Mouse (Mus musculus) large intestine, adult 2 months (tissue): ENCODE data around the gene Acsl1. TPM values are rescaled to one million over a fixed set of nuclear protein-coding genes. Genes with fewer than 3 reads are reported as not detected.
A peak's percentile ranks its signal among the peaks of the same experiment; 100 is the strongest.

Source experiments
- DNase-seq: peaks from one replicate; pipeline ENCODE4 v3.0.0-alpha.2; 2012; ENCODE audit warnings: low read depth, low spot score
- WGBS: fragments of 180-500 bp; shearing (Covaris S2); methylation state at CpG from one replicate; pipeline ENCODE4 v1.1.7; 2018; 5-methylcytosine and 5-hydroxymethylcytosine counted together
- polyA plus RNA-seq: library from polyadenylated mRNA; depleted of rRNA; stranded (reverse); fragments of >200 nt; gene quantifications from 2 replicates; pipeline ENCODE4 v1.2.3, GENCODE M21; 2012; rRNA removed

Acsl1 gene
- polyA plus RNA-seq = 9.7 and 16.7 TPM in 2 replicates

DNA sequence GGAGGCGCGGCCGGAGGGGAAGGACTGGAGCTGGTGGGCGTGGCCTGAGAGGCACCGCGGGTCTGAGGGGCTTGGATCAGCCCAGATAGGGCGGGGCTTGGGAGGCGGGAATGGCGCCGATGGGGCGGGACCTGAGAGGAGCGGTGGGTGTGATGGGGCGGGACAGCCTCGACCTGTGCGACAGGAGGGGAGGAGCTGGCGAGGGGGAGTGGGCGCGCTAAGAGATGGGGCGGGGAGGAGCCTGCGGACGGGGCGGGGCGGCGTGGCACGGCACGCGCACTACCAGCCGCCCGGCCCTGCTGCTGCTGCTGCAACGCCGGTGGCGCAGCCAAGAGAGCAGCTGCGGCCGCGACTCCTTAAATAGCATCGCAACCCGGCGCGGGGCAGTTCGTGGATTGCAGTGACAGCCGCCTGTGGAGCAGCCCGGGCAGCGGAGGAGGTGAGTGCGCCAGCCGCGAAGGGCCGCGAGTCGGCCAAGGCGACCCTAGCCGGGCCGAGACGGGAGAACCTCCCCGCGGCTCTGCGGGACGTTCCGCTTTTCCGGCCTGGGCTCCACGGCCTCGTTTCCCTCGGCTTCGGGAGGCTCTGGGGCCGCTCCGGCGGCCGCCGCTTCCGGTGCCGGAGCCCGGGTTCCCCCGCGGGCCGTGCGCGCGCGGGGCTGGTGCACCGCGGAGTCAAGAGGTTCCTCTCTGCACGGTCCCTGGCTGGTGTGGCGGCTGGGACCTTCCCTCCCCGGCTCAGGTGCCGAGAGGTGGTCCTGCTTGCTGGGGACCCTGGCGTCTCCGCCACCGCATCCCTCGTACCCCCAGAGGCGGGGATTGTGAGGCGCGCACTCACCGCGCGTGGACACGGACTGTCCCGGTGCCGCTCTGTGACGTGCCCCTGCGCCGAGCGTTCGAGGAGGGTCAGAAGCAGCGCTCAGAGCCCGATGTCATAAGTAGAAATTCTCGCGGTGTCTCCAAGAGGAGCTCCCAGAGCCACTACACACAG lies at the start of gene Acsl1:
Acsl1 (plus strand) TSS at position 246 of the 990 bp plus-strand sequence.
- WGBS = under 1% methylated on average over 103 of the region's 106 CpGs
- DNase-seq = peak; percentile 93

DNA sequence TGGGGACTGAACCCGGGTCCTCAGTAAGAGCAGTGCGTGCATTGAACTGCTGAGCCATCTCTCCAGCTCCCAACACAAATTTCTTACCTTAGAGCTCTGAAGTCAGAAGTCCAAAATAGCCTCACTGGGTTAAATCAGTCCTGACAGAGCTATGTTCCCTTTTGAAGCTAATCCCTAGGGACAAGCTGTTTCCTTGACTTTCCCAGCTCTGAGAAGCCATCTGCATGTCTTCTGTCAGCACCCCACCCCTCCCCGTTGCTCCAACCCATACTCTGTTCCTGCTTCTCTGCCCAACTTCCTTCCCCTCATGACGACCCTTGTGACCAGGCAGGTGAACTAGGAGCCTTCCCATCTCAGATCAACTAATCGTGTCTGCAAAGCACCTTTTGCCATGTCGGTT lies 49.3 kb upstream of the Acsl1 start:
- DNase-seq = no peak
- 70% methylated on average over 6 of the region's 6 CpGs for WGBS

DNA sequence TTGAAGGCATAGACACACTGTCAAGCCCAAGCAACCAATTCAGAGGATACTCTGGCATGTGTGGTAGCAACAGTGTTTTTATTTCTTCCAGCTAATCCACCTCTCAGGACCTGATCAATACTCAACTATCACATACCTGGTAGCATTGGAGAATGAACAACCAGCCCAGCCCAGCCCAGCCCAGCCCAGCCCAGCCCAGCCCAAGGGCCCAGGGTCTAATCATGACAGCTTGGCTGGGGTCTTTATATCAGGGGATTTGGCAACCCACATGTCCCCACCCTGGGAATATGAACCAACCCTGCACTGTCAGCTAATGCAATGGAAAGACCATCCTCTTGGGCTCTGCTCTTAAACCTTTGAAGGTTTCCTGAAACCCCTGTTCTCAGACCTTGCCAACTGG lies 42.9 kb upstream of the Acsl1 start:
- no peak for DNase-seq

DNA sequence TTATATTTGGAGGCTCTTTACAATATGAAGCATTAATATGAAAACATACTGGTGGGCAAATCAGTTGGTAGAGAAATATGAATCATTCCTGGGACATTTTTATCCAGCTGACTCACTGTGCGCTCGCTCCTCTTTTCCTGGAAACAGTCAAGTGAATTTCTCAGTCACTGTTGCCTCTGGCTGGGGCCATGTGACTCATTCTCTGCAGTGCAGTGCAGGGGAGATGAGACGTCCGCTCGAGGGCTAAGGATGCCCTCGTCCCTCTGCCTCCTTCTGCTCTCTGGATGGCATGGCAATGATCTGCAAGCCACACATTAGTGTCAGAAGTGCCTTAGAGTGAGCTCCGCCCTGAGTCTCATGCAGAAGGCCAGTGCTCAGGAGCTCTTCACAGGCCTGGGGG lies 41.0 kb upstream of the Acsl1 start:
- DNase-seq = no peak
- 71% methylated on average over 7 of the region's 7 CpGs for WGBS

DNA sequence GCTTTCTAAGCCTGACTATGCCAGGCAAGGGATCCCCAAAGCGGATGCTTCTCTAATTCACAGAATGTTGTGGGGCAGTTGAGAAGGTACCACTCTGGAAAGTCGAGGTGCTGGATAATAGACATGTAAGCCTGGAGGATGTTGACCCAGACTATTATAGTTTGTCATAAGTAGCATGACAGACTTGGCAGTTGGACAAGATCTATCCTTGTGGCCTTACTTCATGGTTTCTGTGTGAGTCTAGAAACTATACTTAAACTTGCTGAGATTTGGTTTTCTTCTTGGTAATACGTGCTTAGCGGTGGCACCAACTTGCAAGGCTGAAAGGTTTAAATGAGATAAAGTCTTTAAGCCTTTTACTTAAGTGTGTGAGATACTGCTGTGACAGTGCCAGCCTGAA lies 38.9 kb upstream of the Acsl1 start:
- DNase-seq = no peak
- WGBS = 90% methylated on average over 4 of the region's 4 CpGs

DNA sequence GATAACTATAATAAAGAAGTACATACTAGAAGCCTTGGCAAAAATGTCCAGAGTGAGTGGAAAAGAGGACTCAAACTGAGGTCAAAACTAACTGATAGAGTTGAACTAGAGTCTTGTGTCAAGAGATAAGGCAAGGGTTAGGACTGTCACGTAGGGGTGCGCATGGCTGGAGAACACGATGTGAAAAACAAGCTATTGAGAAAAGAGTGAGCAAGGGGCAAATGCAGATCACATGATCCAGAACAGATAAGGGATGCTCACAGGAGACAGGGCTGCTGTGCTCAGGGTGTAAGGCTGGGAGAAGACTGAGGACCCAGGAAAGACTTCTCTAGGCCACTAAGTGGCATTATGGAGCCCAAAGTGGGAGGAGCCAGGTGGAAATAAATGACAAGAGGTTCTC lies 38.3 kb upstream of the Acsl1 start:
- no peak for DNase-seq
- WGBS = 95% methylated on average over 3 of the region's 3 CpGs

DNA sequence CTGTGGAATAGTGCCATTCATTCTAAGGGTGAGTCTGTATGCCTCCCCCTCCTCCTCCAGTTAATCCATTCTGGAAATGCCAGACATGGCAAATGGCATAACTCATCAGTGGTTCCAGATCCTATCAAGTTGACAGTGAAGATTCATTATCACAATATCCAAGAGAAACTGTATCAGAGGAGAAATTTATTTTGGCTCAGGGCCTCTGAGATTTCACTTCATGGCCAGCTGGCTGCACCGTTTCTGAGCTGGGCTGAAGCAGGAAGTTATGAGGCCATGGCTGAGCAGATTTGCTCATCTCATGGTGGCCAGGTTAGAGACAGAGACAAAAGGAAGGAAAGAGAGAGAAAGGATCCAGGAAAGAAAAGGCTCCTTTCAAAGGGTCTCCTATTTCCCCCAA lies 37.2 kb upstream of the Acsl1 start:
- 16% methylated on average over 1 of the region's 1 CpGs for WGBS
- DNase-seq = no peak

DNA sequence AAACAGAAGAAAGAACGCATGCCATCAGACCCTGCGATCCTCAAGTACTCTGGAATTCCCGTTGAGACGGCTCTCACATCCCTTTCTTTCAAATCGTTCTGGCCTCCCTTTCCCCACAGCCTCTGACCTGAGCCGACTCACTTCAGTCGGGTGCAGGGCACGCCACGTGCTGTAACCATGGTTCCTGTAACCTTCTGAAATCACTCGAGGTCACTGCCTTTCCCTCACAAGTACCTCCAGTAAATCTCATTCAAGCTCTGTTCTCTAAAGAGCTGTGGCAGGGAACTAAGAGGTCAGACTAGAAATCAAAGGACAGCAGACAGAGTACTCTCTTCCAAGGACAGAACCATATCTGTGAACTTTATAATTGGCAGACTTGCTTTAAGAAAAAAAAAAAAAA lies 32.3 kb upstream of the Acsl1 start:
- WGBS = 77% methylated on average over 10 of the region's 10 CpGs
- DNase-seq = no peak

DNA sequence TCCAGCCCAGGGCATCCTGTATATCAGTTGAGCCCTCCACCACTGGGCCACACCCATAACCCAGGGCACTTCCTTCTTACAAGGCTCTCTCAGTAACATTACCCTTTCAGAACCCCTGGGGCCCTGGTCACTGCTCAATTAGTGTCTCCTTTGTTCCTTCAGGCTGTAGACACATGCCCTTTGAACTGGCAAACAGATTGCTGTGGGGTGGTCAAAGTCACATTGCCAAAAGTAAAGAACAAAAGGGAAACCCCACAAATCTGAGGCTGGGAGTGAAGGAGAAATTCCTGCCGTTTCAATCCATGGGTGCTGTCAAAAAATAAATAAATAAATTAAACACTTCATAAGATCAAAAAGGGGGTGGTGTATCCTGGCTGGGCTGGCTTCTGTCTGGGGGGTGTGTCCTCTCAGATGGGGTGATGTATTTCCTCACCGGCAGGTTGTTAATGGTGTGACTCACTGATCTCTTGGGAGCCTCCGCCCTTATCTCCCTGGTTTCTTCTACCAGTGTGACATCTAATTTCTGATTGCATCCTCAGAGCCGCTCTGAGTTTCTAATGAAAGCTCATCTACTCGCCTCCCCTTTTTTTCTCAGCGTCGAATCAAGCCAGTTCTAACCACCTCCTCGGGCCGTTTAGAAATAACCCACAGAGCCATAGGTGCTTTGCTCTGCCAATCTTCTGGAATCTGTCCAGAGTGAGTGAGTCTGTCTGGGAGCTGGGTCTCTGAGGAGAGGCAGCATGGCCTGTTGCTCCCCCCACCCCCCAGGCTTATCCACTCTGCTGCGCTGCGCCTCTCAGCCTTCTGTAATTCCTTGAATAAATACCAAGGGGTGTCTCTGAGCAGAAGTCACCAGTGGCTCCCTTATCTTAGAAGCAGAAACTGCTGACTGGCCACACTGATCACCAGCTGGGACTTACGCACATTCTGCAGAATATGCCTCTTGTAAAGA lies 24.6 kb upstream of the Acsl1 start:
- WGBS = 20% methylated on average over 12 of the region's 12 CpGs
- no peak for DNase-seq

DNA sequence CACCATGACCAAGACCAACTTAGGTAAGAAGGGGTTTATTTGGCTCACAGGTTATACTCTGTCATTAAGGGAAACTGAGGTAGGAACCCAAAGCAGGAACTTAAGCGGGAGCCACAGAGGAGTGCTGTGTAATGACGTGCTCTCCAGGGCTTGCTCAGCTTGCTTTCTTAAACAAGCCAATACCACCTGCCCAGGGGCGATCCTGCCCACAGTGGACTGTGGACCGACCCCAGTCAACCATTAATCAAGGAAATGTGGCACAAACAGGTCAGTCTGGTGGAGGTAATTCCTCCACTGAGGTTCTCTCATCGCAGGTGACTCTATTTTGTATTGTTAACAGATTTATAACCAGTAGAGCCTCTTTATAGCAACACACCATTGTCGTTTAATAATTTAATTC lies 23.5 kb upstream of the Acsl1 start:
- 31% methylated on average over 6 of the region's 6 CpGs for WGBS
- no peak for DNase-seq

DNA sequence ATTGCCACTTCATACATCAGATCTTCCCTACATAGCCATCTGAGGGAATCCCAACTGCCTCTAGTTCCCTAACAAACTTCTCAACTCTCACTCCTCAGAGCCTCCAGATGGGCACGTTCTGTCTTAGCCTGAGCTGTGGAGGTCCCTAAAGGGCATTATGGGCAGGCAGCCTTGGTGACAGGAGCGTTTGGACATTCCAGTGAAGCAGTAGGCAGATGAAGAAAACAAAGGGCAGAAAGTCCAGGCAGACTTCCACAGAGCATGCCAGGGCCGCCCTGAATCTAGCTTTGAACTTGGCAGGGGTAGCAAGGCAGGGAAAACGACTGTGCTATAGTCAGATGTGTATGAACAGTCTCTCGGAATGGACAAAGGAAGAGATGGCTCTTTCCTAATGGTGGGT lies 22.2 kb upstream of the Acsl1 start:
- no peak for DNase-seq
- WGBS = 75% methylated on average over 5 of the region's 5 CpGs

DNA sequence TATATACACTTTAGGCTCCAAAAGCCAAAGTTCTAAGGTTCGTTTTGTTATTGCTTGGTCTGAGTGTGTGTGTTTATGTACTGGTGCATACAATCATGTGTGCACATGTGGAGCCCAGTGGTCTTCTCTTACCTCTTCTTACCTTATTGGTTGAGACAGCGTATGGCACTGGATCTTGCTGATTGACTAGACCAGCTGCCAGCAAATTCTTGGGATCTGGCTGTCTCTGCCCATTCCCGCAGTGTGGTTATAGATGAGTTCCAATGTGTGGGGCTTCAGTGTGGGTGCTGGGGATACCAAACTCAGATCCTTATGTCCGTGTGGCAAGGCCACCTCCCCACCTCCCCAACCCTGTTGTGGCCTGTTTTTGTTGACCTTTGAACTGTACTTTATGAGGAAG lies 21.8 kb upstream of the Acsl1 start:
- no peak for DNase-seq
- WGBS = 69% methylated on average over 4 of the region's 4 CpGs

DNA sequence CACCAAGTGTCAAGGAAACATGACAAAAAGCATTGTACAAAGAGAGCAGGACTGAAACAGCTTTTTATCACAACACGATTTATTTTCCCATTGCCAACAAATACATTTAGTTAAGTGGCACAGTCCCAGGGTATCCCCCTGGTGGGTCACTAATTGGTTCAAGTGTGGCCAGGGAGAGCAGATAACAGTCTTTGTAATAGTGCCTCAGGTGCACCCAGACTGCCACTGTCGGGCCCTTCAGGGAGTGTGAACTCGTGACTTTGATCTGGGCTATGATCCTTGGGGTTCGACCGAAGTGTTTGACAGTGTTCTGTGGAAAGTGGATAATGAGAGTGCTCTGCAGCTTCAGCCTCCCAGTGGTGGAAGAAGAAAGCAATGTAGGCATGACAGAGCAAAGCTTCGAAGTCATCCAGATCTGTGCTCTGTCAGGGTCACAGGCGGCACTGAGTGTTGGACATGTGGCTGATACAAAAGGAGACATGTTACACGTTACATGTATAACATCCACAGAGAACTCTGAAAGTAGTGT lies 21.1 kb upstream of the Acsl1 start:
- no peak for DNase-seq
- 77% methylated on average over 8 of the region's 8 CpGs for WGBS

DNA sequence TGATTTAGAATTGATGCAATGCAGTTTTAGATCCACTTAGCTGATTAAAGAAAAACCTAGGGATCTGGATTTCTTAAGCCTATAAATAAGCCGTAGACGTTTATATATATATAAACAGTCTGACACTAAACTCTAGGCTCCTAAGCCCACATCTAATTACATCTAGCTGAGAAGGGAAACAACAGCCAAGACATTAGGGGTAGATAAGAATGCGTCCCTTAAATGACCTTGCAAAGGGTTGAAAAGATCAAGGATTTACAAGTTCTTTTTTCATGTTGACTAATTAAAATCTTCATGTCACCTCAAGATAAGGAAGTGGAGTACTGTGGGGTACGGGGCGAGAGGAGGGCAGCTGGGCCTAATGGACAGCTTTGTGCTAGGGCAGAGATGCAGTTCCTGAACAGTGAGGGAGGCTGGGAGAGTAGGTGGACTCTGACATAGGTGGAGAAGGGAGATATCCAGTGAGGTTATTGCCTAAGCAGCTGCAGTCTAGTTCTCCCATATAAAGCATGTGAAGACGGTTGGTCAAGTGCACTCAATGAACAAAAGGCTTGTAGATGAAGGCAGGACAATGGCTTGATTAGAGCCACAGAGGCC lies 12.5 kb upstream of the Acsl1 start:
- WGBS = 17% methylated on average over 6 of the region's 6 CpGs
- DNase-seq = no peak

DNA sequence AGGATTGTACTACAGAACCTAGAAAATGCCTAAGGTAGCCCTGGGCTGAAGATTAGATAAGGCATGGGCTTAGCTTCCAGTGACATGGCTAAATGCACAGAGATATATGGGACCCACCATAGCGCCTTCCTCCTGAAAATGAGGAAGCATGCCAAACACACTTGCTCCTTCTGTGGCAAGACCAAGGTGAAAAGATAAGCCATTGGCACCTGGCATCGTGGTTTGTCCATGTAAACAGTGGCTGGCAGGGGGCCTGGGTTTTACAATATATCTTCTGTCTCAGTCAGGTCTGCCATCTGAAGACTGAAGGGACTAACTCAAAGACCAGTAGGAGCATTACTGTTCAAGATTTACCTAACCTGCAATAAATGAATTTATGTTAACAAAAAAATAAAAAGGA lies 2.4 kb upstream of the Acsl1 start:
- no peak for DNase-seq
- 29% methylated on average over 2 of the region's 2 CpGs for WGBS

DNA sequence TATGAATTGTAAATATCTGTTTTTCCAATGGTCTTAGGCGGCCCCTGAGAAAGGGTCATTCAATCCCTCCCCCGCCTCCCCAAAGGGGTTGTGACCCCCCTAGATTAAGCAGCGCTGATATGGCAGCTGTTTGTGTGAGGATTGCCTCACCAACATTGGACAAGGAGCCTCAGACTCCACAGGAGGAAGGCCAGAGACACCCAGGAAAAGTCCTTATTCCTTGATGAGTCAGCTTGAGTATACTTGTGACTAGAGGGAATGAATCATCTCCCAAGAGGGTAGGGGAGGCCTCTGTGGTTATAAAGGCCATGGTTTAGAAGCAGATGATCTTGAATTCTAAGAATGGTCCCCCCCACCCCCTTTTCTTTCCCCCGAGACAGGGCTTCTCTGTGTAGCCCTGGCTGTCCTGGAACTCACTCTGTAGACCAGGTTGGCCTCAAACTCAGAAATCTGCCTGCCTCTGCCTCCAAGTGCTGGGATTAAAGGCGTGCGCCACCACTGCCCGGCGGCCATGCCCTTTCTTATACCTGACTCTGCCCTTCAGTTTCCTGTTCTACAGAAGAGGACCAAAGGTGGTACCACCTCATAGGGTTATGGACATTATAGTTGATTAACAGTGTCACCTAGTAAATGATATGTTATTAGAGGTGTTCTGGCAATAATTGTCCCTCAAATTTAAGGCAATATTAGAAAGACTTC lies 1.6 kb upstream of the Acsl1 start:
- WGBS = 88% methylated on average over 8 of the region's 8 CpGs
- DNase-seq = no peak

DNA sequence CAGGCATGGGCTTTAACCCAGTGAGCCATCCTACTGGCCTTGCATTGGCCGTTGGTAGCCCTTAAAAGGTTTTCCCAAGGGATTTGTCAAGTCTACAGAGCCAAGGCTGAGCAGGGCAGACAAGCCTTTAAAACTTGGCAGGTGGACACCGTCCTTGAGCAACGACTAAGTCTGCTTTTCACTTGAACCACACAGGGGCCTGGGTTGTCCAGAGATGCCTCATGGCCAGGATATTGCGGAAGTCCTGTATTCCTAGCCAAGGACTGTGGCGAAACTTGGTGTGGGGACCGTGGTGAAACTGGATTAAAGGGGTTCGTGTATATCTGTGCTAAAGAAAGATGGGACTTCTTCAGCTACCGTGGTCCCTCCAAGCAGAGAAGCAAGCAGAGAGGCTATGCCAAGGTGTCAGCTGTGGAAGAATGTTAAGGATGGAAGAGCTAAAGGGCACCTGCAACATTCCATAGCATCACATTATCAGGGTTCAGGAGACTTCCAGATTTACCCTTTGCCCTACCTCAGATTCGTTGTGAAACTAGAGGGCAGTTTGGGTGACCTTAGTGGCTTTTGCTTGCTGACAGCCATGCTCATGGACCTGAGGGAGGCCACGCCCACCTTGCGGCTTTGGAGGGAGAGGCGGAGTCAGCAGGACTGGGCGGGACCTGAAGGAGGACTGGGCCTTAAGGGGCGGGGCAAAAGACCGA lies 596 bp upstream of the Acsl1 start:
- WGBS = 34% methylated on average over 15 of the region's 15 CpGs
- no peak for DNase-seq

DNA sequence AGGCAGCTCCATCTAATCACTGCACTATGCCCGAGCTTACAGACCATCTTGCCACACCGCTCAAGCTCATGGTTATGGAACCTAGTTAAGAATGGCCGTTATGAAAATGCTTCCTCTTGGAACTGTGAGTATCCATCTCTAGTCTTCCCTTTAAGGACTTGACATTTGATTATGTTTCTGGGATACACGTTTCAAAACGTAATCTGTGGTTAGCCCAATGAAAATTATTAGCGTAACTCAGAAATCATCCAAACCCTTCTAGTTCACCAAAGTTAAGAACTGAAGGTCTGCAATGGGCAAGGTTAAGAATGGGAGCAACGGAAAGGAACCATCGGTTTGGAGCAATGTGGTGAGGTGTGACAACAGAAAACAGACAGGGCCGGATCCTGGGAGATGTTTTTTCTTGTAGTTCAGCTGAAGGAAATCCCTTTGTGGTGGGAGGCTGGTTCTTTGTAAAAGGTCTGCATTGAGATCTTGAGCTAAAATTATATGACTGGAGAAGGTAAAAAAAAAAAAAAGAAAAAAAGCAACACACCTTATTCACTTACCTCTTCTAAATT lies 1.2 kb downstream of the Acsl1 start:
- WGBS = 24% methylated on average over 9 of the region's 9 CpGs
- no peak for DNase-seq
